Mouse (Mus musculus) spleen, postnatal 4 days (tissue): ENCODE measurements around the gene Zcchc14.

ENCODE experiments used
- DNase-seq, 2 experiments: peaks; one replicate each; pipeline ENCODE4 v3.0.0; 2022; ENCODE audit warnings: low spot score in 2 of 2

Zcchc14 gene

GRCm38 (mm10) chr8:121665329-121665728, 12.6 kb upstream of the Zcchc14 start:
- DNase-seq: no peak

GRCm38 (mm10) chr8:121663101-121663500, 10.4 kb upstream of the Zcchc14 start:
- DNase-seq: no peak

GRCm38 (mm10) chr8:121661631-121662357, 9.1 kb upstream of the Zcchc14 start:
- DNase-seq: no peak

- DNase-seq: no peak
Observed at GRCm38 (mm10) chr8:121660602-121661001, 7.9 kb upstream of the Zcchc14 start.

- no peak for DNase-seq
Observed at GRCm38 (mm10) chr8:121654966-121655494, 2.3 kb upstream of the Zcchc14 start.

- no peak for DNase-seq
Observed at GRCm38 (mm10) chr8:121654131-121654530, 1.4 kb upstream of the Zcchc14 start.

GRCm38 (mm10) chr8:121653340-121654019, 779 bp upstream of the Zcchc14 start:
- DNase-seq: no peak

- DNase-seq: no peak
Observed at GRCm38 (mm10) chr8:121651874-121652361, 783 bp downstream of the Zcchc14 start.

- no peak for DNase-seq
Observed at GRCm38 (mm10) chr8:121651308-121651873, 1.3 kb downstream of the Zcchc14 start.

- DNase-seq: no peak
Observed at GRCm38 (mm10) chr8:121650389-121651307, 2.1 kb downstream of the Zcchc14 start.

GRCm38 (mm10) chr8:121649904-121650303, 2.8 kb downstream of the Zcchc14 start:
- no peak for DNase-seq

- no peak for DNase-seq
Observed at GRCm38 (mm10) chr8:121649423-121649822, 3.3 kb downstream of the Zcchc14 start.

- no peak for DNase-seq
Observed at GRCm38 (mm10) chr8:121648451-121648850, 4.2 kb downstream of the Zcchc14 start.

GRCm38 (mm10) chr8:121647511-121648215, 5.0 kb downstream of the Zcchc14 start:
- DNase-seq: no peak

GRCm38 (mm10) chr8:121643384-121643783, 9.3 kb downstream of the Zcchc14 start:
- DNase-seq: no peak

GRCm38 (mm10) chr8:121642804-121643203, 9.9 kb downstream of the Zcchc14 start:
- no peak for DNase-seq

- no peak for DNase-seq
Observed at GRCm38 (mm10) chr8:121636180-121636579, 16.5 kb downstream of the Zcchc14 start.

- no peak for DNase-seq
Observed at GRCm38 (mm10) chr8:121635534-121635933, 17.2 kb downstream of the Zcchc14 start.

- DNase-seq: no peak
Observed at GRCm38 (mm10) chr8:121632401-121632800, 20.3 kb downstream of the Zcchc14 start.

GRCm38 (mm10) chr8:121631645-121632071, 21.0 kb downstream of the Zcchc14 start:
- no peak for DNase-seq

- no peak for DNase-seq
Observed at GRCm38 (mm10) chr8:121628681-121629080, 24.0 kb downstream of the Zcchc14 start.
